Mouse (Mus musculus): ENCODE data around the gene Wwc2. TPM values are rescaled to one million over a fixed set of nuclear protein-coding genes. Genes with fewer than 3 reads are reported as not detected.

The Wwc2 gene
- polyA plus RNA-seq, 1 experiment from 2014 or later = 3.0 TPM

DNA sequence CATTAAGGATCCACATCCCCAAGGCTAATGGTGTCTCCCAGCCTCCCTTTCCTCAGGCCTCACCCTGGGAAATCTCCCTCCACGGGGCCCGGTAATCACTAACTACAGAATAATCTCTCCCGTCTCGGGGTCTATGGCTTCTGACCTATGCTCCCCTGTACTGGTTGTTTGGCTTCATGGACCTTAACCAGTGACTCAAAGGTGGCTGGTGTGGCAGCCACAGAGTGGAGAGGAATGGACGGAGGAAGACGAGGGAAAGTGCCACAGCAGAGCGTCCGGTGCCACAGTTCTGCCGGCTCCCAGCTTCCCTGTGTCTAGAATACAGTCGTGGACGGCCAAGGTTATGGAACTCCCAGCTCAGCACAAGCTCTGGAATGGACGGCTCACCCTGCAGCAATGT lies 114.9 kb downstream of the Wwc2 start:
- Histone ChIP-seq H3K9me3 (replicated peaks; ENCODE audit: control insufficient read depth, low read length) (no peaks in the 10 kb centered on the region), H3K9ac (ENCODE audit: low read length) (no peak overlapping the region), H3K4me2 (ENCODE audit: low read length) (no peak overlapping the region), H3K4me3 (ENCODE audit: low read depth, low read length) (no peak overlapping the region), H3K27me3 (replicated peaks; ENCODE audit: control insufficient read depth, insufficient read depth, low read length) (no peaks in the 10 kb centered on the region), H3K36me3 (ENCODE audit: control insufficient read depth, insufficient read depth, low read length) (no peaks in the 10 kb centered on the region; the same call in 1 of the 2 replicates), H3K27ac (ENCODE audit: low read depth, low read length) (no peak overlapping the region), H3K4me1 (ENCODE audit: control insufficient read depth, insufficient read depth, low read length) (no peaks in the 10 kb centered on the region)
- WGBS = 97% methylated on average over 12 of the region's 12 CpGs
- ATAC-seq (no peak), DNase-seq (ENCODE audit: low spot score) (no peak)

DNA sequence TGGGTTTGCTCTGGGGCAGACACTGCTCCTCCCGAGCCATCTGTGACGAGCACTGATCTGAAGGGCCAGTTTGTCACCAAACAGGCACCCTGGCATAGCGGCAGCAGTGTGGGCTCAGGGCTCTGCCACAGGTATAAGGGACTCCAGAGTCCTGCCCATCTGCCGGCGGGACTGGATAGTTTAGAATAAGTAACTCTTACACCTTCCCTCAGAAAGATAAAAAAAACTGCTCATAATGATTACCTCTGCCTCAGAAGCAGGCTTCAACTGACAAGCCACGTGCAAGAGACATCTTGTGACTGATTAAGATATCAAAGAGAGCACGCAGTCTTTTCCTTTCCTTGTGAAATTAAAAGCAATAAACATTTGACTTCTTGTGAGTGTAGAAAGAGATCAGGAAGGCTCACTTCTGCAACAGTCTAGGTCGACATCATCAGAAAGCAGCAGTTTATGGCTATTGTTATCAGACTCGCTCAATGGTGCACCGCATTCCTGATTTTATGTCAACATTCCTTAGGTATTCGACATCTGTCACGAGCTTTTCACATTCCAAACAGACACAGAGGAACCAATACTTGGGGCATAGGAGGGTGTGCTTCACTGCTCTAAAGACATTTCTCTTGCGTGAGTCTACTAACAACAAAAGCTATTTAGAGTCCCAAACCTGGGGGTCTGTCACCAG lies 116.1 kb downstream of the Wwc2 start:
- no peaks in the 10 kb centered on the region for H3K36me3 ChIP-seq (ENCODE audit: control insufficient read depth, insufficient read depth, low read length)
- WGBS = 82% methylated on average over 13 of the region's 13 CpGs
- H3K27me3 ChIP-seq (replicated peaks; ENCODE audit: control insufficient read depth, insufficient read depth, low read length) = no peaks in the 10 kb centered on the region
- ATAC-seq = no peak
- no peaks in the 10 kb centered on the region for H3K4me1 ChIP-seq (ENCODE audit: control insufficient read depth, insufficient read depth, low read length)
- no peak overlapping the region for H3K4me2 ChIP-seq (ENCODE audit: low read length)
- no peaks in the 10 kb centered on the region for H3K9me3 ChIP-seq (replicated peaks; ENCODE audit: control insufficient read depth, low read length)
- DNase-seq (ENCODE audit: low spot score) = no peak
- no peak overlapping the region for H3K4me3 ChIP-seq (ENCODE audit: low read depth, low read length)
- no peak overlapping the region for H3K27ac ChIP-seq (ENCODE audit: low read depth, low read length)
- no peak overlapping the region for H3K9ac ChIP-seq (ENCODE audit: low read length)

DNA sequence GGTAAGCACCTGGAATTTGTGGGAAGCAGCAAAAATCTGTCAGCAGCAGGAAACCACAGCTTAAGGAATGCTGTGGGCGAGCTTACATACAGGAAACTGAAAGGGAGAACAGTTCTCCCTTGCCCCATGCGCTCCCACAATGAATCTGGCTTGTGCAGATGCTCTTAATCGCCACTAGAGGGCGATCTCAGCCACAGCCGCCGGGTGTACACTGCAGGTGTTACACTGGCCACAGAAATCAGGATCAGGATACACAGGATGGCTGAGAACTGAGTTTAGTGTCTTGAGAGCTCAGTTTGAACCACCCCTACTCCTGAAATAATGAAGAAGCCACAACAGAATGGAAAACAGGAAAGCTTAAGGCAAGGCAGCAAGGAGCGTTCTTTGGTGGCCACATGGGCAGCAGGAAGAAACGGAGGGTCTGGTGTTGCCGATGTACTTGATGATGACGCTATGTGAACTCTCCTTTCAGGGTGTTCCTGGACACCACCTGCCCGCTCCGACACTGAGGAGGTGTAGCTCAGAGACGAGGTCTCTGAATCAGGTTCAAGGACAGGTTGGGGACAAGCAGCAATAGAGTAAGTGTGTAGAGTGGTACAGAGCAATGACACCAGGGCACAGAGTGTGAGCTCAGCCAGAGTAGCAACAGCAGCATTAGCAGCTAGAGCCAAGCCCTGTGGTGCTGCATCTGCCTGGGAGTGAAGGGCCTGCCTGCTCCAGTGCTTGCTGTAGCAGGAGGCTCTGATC lies 118.2 kb downstream of the Wwc2 start:
- ATAC-seq (peak; percentile 89), DNase-seq (ENCODE audit: low spot score) (peak; percentile 76)
- WGBS = 52% methylated on average over 13 of the region's 13 CpGs
- no peaks in the 10 kb centered on the region for H3K9me3 ChIP-seq (replicated peaks; ENCODE audit: control insufficient read depth, low read length)
- no peaks in the 10 kb centered on the region for H3K4me1 ChIP-seq (ENCODE audit: control insufficient read depth, insufficient read depth, low read length)
- H3K27me3 ChIP-seq (replicated peaks; ENCODE audit: control insufficient read depth, insufficient read depth, low read length) = no peaks in the 10 kb centered on the region
- H3K4me3 ChIP-seq (ENCODE audit: low read depth, low read length) = no peak overlapping the region
- peaks cover 10% of the 10 kb centered on the region; the same call in 1 of the 2 replicates for H3K36me3 ChIP-seq (ENCODE audit: control insufficient read depth, insufficient read depth, low read length)
- H3K27ac ChIP-seq (ENCODE audit: low read depth, low read length) = no peak overlapping the region
- H3K4me2 ChIP-seq (ENCODE audit: low read length) = no peak overlapping the region
- H3K9ac ChIP-seq (ENCODE audit: low read length) = no peak overlapping the region

DNA sequence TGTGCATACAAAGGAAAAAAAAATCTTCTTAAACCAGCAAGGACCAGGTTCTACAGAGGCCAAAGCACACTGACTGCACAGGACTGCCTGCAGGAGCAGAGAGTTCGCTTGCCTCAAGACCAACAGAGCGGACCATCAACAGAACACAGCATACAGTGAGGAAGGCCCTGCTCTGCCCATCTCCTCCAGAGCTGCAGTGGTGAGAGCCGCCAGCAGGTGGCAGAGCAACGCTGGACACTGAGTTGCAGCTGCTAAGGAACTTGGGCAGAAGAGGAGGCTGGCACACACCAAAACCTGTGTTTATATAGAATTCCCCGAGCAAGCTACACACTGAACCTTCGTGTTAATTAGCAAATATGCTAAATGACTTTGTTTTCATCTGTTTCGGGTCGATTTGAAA lies 123.7 kb downstream of the Wwc2 start:
- Histone ChIP-seq H3K4me3 (ENCODE audit: low read depth, low read length) (no peak overlapping the region), H3K9me3 (replicated peaks; ENCODE audit: control insufficient read depth, low read length) (no peaks in the 10 kb centered on the region), H3K9ac (ENCODE audit: low read length) (no peak overlapping the region), H3K4me2 (ENCODE audit: low read length) (no peak overlapping the region), H3K27ac (ENCODE audit: low read depth, low read length) (no peak overlapping the region), H3K27me3 (replicated peaks; ENCODE audit: control insufficient read depth, insufficient read depth, low read length) (no peaks in the 10 kb centered on the region), H3K36me3 (ENCODE audit: control insufficient read depth, insufficient read depth, low read length) (peaks cover 14% of the 10 kb centered on the region; the same call in 1 of the 2 replicates), H3K4me1 (ENCODE audit: control insufficient read depth, insufficient read depth, low read length) (no peaks in the 10 kb centered on the region)
- ATAC-seq (peak; percentile 81), DNase-seq (ENCODE audit: low spot score) (peak; percentile 82)
- 28% methylated on average over 8 of the region's 8 CpGs for whole genome bisulfite sequencing

DNA sequence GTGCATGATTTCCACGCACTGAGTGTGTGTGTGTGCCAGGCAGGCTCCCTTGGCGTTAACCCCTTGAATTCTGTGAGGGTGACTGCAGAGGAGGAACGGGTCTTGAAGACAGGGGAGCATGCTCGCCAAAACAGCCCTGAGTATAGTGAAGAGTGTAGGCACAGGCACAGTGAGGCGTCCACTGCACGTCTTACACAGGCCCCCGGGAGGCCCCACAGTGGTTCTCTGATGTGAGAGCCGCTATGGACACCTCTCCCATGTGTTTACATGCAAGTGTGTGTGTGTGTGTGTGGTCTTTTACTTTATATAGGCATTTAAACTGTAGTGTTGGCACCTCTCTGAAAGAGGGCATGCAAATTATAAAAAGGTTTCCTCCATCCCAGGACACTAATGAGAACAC lies 124.2 kb downstream of the Wwc2 start:
- no peak overlapping the region for H3K9ac ChIP-seq (ENCODE audit: low read length)
- no peak overlapping the region for H3K27ac ChIP-seq (ENCODE audit: low read depth, low read length)
- DNase-seq (ENCODE audit: low spot score) = no peak
- H3K4me3 ChIP-seq (ENCODE audit: low read depth, low read length) = no peak overlapping the region
- no peak overlapping the region for H3K4me2 ChIP-seq (ENCODE audit: low read length)
- H3K36me3 ChIP-seq (ENCODE audit: control insufficient read depth, insufficient read depth, low read length) = peaks cover 14% of the 10 kb centered on the region; the same call in 1 of the 2 replicates
- H3K9me3 ChIP-seq (replicated peaks; ENCODE audit: control insufficient read depth, low read length) = no peaks in the 10 kb centered on the region
- 83% methylated on average over 8 of the region's 8 CpGs for WGBS
- no peaks in the 10 kb centered on the region for H3K27me3 ChIP-seq (replicated peaks; ENCODE audit: control insufficient read depth, insufficient read depth, low read length)
- ATAC-seq = peak; percentile 25; the same call in 1 of the 2 replicates
- no peaks in the 10 kb centered on the region for H3K4me1 ChIP-seq (ENCODE audit: control insufficient read depth, insufficient read depth, low read length)

DNA sequence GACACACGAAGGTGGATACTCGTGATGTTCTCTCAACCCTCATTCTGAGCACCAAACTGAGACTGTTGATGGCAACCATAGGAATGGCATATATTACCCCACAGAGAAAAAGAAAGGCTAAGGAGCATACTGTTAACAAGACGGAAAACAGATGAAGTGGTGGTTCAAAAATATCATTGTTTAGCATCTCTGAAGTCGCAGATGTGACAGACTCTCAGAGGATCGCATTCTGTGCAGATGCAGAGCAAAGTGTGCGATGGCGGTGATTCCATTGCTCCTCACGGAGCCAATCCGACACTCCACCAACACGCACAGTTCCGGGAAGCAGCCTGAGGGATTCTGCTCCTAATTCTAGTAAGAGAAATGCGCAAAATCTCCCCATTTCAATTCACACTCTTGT lies 131.5 kb downstream of the Wwc2 start:
- H3K27ac ChIP-seq (ENCODE audit: low read depth, low read length) = no peak overlapping the region
- no peak overlapping the region for H3K4me3 ChIP-seq (ENCODE audit: low read depth, low read length)
- no peaks in the 10 kb centered on the region for H3K9me3 ChIP-seq (replicated peaks; ENCODE audit: control insufficient read depth, low read length)
- 93% methylated on average over 12 of the region's 12 CpGs for WGBS
- ATAC-seq (no peak), DNase-seq (ENCODE audit: low spot score) (no peak)
- H3K4me2 ChIP-seq (ENCODE audit: low read length) = no peak overlapping the region
- peaks cover 3% of the 10 kb centered on the region; the same call in 1 of the 2 replicates for H3K36me3 ChIP-seq (ENCODE audit: control insufficient read depth, insufficient read depth, low read length)
- no peaks in the 10 kb centered on the region for H3K27me3 ChIP-seq (replicated peaks; ENCODE audit: control insufficient read depth, insufficient read depth, low read length)
- H3K9ac ChIP-seq (ENCODE audit: low read length) = no peak overlapping the region
- H3K4me1 ChIP-seq (ENCODE audit: control insufficient read depth, insufficient read depth, low read length) = no peaks in the 10 kb centered on the region

DNA sequence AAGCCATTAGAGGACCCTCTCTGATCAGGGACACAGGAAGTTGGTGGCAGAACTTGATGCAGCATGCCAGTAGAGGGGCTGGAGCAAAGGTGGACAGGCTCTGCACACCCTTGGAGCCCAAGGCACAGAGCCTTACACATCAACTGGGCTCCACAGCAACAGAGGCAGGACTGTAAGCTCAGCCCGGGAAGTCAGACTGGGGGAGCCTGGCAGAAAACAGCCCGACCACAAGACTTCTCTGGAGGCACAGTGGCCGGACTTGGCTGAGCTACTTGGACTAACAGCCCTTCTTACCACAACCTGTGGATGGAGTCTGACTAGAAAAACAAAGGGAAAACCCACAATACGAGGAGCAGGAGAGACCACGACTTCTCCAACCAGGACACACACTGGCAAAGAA lies 137.4 kb downstream of the Wwc2 start:
- Histone ChIP-seq H3K9me3 (replicated peaks; ENCODE audit: control insufficient read depth, low read length) (no peaks in the 10 kb centered on the region), H3K9ac (ENCODE audit: low read length) (no peak overlapping the region), H3K4me1 (ENCODE audit: control insufficient read depth, insufficient read depth, low read length) (no peaks in the 10 kb centered on the region), H3K27ac (ENCODE audit: low read depth, low read length) (no peak overlapping the region), H3K36me3 (ENCODE audit: control insufficient read depth, insufficient read depth, low read length) (0 out of 2 replicates have a peak, but pooled peaks cover 8% of the 10 kb centered on the region), H3K4me2 (ENCODE audit: low read length) (no peak overlapping the region), H3K27me3 (replicated peaks; ENCODE audit: control insufficient read depth, insufficient read depth, low read length) (no peaks in the 10 kb centered on the region), H3K4me3 (ENCODE audit: low read depth, low read length) (no peak overlapping the region)
- WGBS = 93% methylated on average over 5 of the region's 5 CpGs
- ATAC-seq (no peak), DNase-seq (ENCODE audit: low spot score) (no peak)

DNA sequence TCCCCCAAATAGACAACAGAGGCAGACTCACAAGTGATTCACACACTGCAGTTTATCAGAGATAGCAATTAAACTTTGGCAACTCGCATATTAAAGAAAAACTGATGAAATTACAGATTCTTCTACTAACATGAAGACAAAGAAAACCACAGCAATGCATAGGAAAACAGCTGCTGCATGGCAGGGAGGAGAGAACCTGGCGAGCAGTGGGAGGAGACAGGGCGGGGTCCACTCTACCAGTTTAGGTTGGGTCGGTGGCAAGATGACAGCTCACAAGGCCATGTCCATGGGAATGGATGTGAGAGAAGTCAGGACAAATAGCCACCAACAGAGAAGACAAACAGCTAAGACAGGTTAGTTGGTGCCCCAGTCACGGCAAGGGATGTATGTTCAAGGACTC lies 138.0 kb downstream of the Wwc2 start:
- no peak for DNase-seq (ENCODE audit: low spot score)
- no peaks in the 10 kb centered on the region for H3K27me3 ChIP-seq (replicated peaks; ENCODE audit: control insufficient read depth, insufficient read depth, low read length)
- no peak overlapping the region for H3K4me2 ChIP-seq (ENCODE audit: low read length)
- WGBS = 85% methylated on average over 5 of the region's 5 CpGs
- H3K4me3 ChIP-seq (ENCODE audit: low read depth, low read length) = no peak overlapping the region
- no peak for ATAC-seq
- no peak overlapping the region for H3K27ac ChIP-seq (ENCODE audit: low read depth, low read length)
- no peak overlapping the region for H3K9ac ChIP-seq (ENCODE audit: low read length)
- no peaks in the 10 kb centered on the region for H3K4me1 ChIP-seq (ENCODE audit: control insufficient read depth, insufficient read depth, low read length)
- H3K9me3 ChIP-seq (replicated peaks; ENCODE audit: control insufficient read depth, low read length) = no peaks in the 10 kb centered on the region
- 0 out of 2 replicates have a peak, but pooled peaks cover 11% of the 10 kb centered on the region for H3K36me3 ChIP-seq (ENCODE audit: control insufficient read depth, insufficient read depth, low read length)

Data from forebrain, embryonic 14.5 days (tissue).